Mouse (Mus musculus): ENCODE results near the gene Accs. TPM values are rescaled to one million over a fixed set of nuclear protein-coding genes. Genes with fewer than 3 reads are reported as not detected.

The Accs gene
- total and polyA plus RNA-seq, 3 experiments: 5.7 to 6.7 (median 6.2) TPM

DNA sequence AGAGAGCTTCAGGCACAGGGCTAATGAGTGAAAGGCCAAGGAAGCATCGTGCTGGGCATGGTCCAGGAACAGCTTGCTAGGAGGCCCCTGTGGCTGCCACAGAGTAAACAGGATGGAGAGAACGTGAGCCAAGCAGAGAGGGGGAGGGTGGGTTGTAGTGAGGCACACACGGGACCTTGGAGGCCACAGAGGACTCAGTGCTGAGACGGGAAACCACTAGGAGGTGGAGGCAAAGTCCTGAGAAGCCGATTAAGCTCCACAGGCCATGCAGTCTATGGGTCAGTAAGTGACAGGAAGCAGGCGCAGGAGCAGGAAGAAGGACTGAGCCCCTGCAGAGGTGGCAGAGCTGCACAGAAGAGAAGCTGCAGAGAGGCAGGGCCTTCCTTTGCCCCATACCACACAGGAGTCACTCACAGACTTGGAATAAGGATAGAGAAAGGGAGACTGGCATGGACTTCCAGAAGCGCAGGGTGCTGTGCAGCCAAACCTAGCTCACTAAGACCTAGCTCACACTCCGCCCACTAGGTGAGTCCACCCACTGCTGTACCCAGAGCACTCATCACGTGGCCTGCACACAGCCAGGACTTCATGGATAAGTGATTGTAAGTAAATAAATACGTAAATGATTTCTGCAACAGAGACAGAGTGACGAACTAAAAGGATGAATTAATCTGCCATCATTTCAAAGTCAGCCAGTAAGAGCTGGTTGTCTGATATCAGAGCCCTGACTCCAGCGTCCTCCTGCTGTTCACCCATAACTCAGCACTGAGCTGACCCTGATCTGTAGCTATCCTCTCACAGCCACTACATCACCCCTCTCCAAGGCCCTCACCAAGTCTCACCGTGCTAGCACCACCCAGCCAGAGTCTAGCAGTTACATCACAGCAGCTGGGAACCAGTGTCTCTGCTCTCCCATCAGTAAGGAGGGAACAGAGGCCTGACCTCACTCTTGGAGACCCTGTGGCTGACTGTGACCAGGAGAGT lies 57.9 kb downstream of the Accs start:
- TF ChIP-seq ZMIZ1 (IDR thresholded peaks at IDR 0.05; ENCODE audit: low read depth, low read length) (no peak), RCOR1 (conservative IDR thresholded peaks at IDR 0.05; ENCODE audit: low read depth, low read length) (no peak), UBTF (IDR thresholded peaks at IDR 0.05; ENCODE audit: low read depth, low read length) (no peak), MXI1 (IDR thresholded peaks at IDR 0.05; ENCODE audit: low read depth, low read length) (no peak), NRF1 (IDR thresholded peaks at IDR 0.05; ENCODE audit: low read depth, low read length) (no peak), SIN3A (IDR thresholded peaks at IDR 0.05; ENCODE audit: low read length) (no peak), SMC3 (IDR thresholded peaks at IDR 0.05; ENCODE audit: low read depth, low read length) (no peak), MAFK (IDR thresholded peaks at IDR 0.05; ENCODE audit: insufficient replicate concordance, low read length) (no peak), ZC3H11A (IDR thresholded peaks at IDR 0.05; ENCODE audit: low read depth, low read length) (no peak), ZKSCAN1 (IDR thresholded peaks at IDR 0.05; ENCODE audit: borderline replicate concordance, low read depth, low read length) (no peak)
- H3K27me3 ChIP-seq (replicated peaks): no peaks in the 10 kb centered on the region
- no peak for DNase-seq (ENCODE audit: extremely low read depth)
- dilution Hi-C loops (cut with MboI; ENCODE audit: extremely low pct_ligation_motif_present, extremely low pct_unique_long_range_greater_than_20kb, low sequenced_read_pairs): no loop called here
- no peak overlapping the region for H3K4me3 ChIP-seq (replicated peaks in 1 of 3; ENCODE audit: low read depth in 2 of 3, low read length in 2 of 3, poor library complexity in 1 of 3)
- peaks cover 38 to 91% of the 10 kb centered on the region in 2 experiments for H3K36me3 ChIP-seq (replicated peaks in 1 of 2; ENCODE audit: control insufficient read depth in 1 of 2, insufficient read depth in 1 of 2, low read length in 1 of 2)
- in situ Hi-C loops (cut with MboI; ENCODE audit: low pct_ligation_motif_present, low pct_unique_long_range_greater_than_20kb, low sequenced_read_pairs): no loop called here
- no peak overlapping the region for H3K4me2 ChIP-seq (ENCODE audit: insufficient read depth, low read depth, poor library complexity, severe bottlenecking)
- H3K27ac ChIP-seq (ENCODE audit: insufficient read depth, low read depth): no peak overlapping the region
- H3K4me1 ChIP-seq (ENCODE audit: control insufficient read depth in 1 of 2, insufficient read depth in 2 of 2): no peaks in the 10 kb centered on the region; a peak in 2 of 4 replicates
- H3K9ac ChIP-seq (ENCODE audit: insufficient read depth, low read depth): no peak overlapping the region
- no peaks in the 10 kb centered on the region for H3K79me2 ChIP-seq (replicated peaks; ENCODE audit: control insufficient read depth, extremely low read depth, insufficient read depth, poor library complexity, severe bottlenecking)
- no peaks in the 10 kb centered on the region for H3K9me3 ChIP-seq (replicated peaks; ENCODE audit: low read length)

- Histone ChIP-seq H3K79me2 (replicated peaks; ENCODE audit: control insufficient read depth, extremely low read depth, insufficient read depth, poor library complexity, severe bottlenecking) (no peaks in the 10 kb centered on the region), H3K9me3 (replicated peaks; ENCODE audit: low read length) (no peaks in the 10 kb centered on the region), H3K9ac (ENCODE audit: insufficient read depth, low read depth) (no peak overlapping the region), H3K36me3 (replicated peaks in 1 of 2; ENCODE audit: control insufficient read depth in 1 of 2, insufficient read depth in 1 of 2, low read length in 1 of 2) (peaks cover 36 to 86% of the 10 kb centered on the region in 2 experiments), H3K4me1 (ENCODE audit: control insufficient read depth in 1 of 2, insufficient read depth in 2 of 2) (peaks cover 0 to 3% of the 10 kb centered on the region in 2 experiments; a peak in 3 of 4 replicates), H3K4me2 (ENCODE audit: insufficient read depth, low read depth, poor library complexity, severe bottlenecking) (no peak overlapping the region), H3K27ac (ENCODE audit: insufficient read depth, low read depth) (no peak overlapping the region), H3K4me3 (replicated peaks in 1 of 3; ENCODE audit: low read depth in 2 of 3, low read length in 2 of 3, poor library complexity in 1 of 3) (no peak overlapping the region), H3K27me3 (replicated peaks) (no peaks in the 10 kb centered on the region)
- DNase-seq (ENCODE audit: extremely low read depth): no peak
- TF ChIP-seq UBTF (IDR thresholded peaks at IDR 0.05; ENCODE audit: low read depth, low read length) (no peak), RCOR1 (conservative IDR thresholded peaks at IDR 0.05; ENCODE audit: low read depth, low read length) (no peak), POLR2AphosphoS2 (IDR thresholded peaks at IDR 0.05; ENCODE audit: low read depth, low read length) (no peak), NELFE (IDR thresholded peaks at IDR 0.05; ENCODE audit: low read depth, low read length) (no peak), ETS1 (conservative IDR thresholded peaks at IDR 0.05; ENCODE audit: low read depth, low read length) (no peak), JUND (conservative IDR thresholded peaks at IDR 0.05; ENCODE audit: low read depth, low read length) (no peak), BHLHE40 (IDR thresholded peaks at IDR 0.05; ENCODE audit: low read depth, low read length) (no peak), MXI1 (IDR thresholded peaks at IDR 0.05; ENCODE audit: low read depth, low read length) (no peak), JUN (IDR thresholded peaks at IDR 0.05; ENCODE audit: insufficient read depth, low read depth, low read length) (no peak), CHD1 (IDR thresholded peaks at IDR 0.05; ENCODE audit: low read depth, low read length) (no peak), CHD2 (IDR thresholded peaks at IDR 0.05; ENCODE audit: low read length) (no peak)
- in situ Hi-C loops (cut with MboI; ENCODE audit: low pct_ligation_motif_present, low pct_unique_long_range_greater_than_20kb, low sequenced_read_pairs) (no loop called here), dilution Hi-C loops (cut with MboI; ENCODE audit: extremely low pct_ligation_motif_present, extremely low pct_unique_long_range_greater_than_20kb, low sequenced_read_pairs) (no loop called here)
Measured at GRCm38 (mm10) chr2:93790798-93791345, 58.9 kb downstream of the Accs start.
